Mouse (Mus musculus) right cerebral cortex, adult 2 months (tissue): ENCODE data around the gene Pfn1.

Source experiments
- DNase-seq, 2 experiments: peaks; one replicate each; pipeline ENCODE4 v3.0.0; 2021 to 2022; ENCODE audit warnings: low spot score in 2 of 2

The Pfn1 gene

GRCm38 (mm10) chr11:70654923-70655570, 603 bp upstream of the Pfn1 start:
- DNase-seq, result peak; percentile 68 to 72

DNA sequence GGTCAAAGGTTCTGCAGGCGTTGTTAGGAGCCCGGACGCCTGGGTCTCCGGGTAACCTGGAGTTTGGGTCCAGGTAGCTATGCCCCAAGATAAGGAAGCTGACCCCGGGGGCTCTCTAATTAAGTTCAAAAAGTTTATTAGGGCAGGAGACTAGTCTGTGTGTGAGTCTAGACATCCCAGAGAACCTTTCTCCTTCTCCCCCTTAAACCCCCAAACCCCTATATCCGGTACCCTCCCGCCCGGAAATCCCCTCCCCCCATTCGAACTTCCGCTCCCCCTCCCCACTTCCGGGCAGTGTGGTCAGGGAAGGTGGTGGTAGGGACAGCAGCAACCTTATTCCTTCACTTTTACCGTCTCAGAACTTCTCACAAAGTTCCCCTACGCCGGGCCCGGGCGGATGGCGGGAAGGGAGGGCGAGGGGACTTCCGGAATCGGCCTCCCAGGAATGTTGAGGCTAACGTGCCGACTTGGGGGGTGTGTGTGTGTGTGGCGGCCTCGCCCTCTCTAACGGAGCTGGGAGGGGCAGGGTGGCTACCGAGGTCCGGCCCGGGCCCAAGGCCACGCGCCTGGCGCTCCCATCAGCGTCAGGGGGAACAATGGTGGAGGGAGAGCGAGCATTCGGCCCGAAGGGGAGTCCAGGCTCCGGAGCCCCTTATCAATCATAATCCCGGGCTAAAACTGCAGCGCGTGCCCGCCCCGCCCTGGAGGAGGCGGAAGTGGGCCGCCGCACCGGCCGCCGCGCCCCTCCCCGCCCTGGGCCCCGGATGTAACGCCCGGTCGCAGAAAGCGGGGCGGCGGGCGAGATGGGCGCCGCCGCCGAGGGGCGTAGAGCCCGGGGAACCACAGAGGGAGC, 873 bp downstream of the Pfn1 start:
- DNase-seq, result peak in 1 of 2 experiments; percentile 44

DNA sequence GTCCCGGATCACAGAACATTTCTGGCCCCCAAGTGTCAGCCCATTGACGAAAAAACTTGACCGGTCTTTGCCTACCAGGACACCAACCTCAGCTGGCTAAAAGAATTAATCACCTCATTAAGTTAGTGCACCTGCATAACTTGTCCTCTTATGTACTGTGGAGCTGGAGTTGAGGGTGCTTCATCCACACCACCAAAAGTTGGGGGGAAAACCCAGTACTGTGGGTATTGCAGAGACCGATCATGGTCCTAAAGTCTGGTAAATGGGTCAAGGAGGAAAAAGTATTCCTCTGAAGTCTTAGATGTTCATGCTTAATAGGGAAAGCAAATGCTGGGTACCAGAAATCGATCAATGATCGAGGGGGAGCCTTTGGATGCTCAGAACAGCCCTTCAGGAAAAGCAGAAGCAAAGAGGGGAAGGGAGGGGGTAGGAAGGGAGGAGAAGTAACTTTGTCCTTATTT, 1.5 kb downstream of the Pfn1 start:
- no peak for DNase-seq

GRCm38 (mm10) chr11:70652029-70652883, 2.2 kb downstream of the Pfn1 start:
- DNase-seq, result no peak

GRCm38 (mm10) chr11:70651391-70651790, 3.1 kb downstream of the Pfn1 start:
- DNase-seq, result no peak

DNA sequence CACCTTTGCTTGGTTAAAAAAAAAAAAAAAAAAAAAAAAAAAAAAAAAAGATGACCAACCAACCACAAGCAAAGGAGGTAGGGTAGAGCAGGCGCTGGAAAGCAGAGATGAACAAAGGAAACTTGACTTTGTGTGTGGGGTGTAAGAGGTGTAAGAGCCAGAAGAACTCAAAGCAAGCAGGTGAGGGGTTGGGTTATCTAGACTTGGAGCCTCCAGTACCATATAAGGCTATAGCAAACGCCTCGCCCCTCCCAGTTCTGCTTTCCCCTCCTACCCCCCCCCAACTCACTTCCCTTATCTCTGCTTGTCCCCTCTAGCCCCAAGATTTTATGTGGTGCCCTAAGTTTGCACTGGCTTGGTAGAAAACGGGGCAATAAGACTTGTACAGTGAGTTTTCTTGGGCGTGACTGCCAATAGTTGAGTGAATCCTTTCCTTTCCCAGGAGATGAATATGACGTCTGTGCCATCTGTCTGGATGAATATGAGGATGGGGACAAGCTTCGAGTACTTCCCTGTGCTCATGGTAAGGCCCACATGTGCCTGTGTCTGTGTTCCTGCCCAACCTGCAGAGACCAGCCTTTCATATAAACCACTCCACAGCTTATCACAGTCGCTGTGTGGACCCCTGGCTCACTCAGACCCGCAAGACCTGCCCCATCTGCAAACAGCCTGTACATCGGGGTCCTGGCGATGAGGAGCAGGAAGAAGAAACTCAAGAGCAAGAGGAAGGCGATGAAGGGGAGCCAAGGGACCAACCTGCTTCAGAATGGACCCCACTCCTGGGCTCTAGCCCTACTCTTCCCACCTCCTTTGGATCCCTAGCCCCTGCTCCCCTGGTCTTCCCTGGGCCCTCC, 3.9 kb downstream of the Pfn1 start:
- no peak for DNase-seq

DNA sequence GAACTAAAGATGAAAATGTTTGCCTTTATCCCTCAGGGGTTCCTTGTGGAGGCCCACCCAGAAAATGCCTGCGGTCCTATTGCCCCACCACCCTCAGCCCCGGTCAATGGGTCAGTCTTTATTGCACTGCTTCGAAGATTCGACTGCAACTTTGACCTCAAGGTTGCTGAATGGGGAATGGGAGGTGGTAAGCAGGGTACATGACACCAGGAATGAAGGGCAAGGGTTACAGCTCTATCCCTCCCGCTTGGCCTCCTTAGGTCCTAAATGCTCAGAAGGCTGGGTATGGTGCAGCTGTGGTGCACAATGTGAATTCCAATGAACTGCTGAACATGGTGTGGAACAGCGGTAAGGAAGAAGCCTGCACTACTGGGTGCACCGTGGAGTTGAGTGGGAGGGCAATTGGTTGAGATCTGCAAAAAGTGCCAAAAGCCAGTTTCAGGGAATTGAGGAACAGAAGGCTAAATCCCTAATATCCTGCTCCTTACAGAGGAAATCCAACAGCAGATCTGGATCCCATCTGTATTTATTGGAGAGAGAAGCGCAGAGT, 5.2 kb downstream of the Pfn1 start:
- no peak for DNase-seq

DNA sequence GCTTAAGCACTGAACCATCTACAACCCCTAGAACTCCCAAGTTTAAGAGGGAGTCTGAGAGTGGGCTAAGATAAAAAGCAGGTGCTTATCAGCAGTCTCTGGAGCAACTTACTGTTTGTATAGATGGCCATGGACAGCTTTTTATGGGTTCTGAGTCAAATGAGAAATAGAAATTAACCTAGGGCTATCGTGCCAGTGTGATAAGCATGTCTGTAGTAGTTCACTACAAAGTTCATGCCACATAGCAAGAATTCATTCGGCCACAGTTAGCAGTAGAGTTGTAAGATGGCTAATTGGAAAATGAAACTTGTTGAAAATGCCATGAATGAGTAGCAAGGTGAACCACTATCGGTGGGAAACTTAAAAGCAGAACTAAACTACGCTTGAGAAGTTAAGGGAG, 5.9 kb downstream of the Pfn1 start:
- no peak for DNase-seq

DNA sequence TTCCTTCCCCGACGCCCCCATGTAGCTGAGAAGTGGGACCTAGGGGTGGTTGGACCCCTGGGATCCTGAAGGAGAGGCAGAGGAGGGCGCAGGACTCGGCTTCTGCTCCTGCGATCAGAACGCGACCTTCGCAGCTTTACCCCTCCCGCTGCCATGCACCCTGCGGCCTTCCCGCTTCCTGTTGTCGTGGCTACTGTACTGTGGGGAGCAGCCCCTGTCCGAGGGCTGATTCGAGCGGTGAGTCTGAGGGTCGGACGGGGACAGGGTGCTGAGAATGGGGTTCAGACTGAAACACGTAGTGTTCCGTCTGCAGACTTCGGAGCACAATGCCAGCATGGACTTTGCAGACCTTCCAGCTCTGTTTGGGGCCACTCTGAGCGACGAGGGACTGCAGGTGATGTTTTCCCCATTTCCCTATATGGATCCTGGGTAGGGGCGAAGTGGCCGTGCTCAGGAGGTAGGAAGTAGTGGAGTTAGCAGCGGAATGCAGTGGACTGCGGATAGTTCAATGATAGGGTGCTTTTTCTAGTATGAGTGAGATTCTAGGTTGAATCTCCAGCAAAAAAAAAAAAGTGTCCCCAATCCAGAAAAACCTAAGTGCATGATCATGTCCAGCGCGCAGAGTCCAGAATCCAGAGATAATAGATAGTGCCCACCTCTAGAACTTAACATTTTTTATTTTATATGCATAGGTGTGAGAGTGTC, 6.6 kb downstream of the Pfn1 start:
- no peak for DNase-seq

- peak; percentile 94 to 97 for DNase-seq
Measured at GRCm38 (mm10) chr11:70646691-70647650, 7.5 kb downstream of the Pfn1 start, which contains the start of the genes Rnf167 and Slc25a11. Gene Rnf167 (plus strand): TSS chr11:70647235. Gene Slc25a11 (minus strand): TSS chr11:70647479.

GRCm38 (mm10) chr11:70646259-70646555, 8.2 kb downstream of the Pfn1 start:
- DNase-seq, result no peak

- no peak for DNase-seq
Measured at GRCm38 (mm10) chr11:70645461-70646258, 8.8 kb downstream of the Pfn1 start.

DNA sequence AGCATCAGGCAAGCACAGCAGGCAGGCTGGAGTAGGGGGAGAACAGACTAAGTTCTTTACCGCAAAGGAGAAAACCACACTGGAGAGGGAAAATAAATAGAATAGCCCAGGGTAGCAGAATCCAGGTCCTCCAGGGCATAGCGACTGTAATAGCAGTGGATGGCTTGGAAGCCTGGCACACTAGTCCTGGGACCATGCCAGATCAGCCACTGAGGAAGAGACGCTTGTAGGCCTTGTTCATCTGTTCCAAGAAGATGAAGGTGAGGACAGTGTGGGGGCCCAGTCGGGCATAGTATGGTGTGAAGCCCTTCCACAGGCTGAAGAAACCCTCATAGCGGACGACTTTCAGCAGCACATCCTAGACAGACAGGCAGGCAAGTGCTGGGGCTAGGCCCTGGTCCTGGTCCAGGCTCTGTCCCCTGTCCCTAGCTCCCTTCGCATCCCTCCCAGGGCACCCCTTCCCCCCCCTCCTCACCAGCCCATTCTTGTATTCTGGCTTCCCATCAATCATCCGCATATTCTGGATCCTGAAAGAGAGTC, 9.8 kb downstream of the Pfn1 start:
- no peak for DNase-seq

- DNase-seq, result no peak
Measured at GRCm38 (mm10) chr11:70643051-70643450, 11.4 kb downstream of the Pfn1 start.

- no peak for DNase-seq
Measured at GRCm38 (mm10) chr11:70641241-70641640, 13.2 kb downstream of the Pfn1 start.

GRCm38 (mm10) chr11:70639976-70640375, 14.5 kb downstream of the Pfn1 start:
- no peak for DNase-seq

DNA sequence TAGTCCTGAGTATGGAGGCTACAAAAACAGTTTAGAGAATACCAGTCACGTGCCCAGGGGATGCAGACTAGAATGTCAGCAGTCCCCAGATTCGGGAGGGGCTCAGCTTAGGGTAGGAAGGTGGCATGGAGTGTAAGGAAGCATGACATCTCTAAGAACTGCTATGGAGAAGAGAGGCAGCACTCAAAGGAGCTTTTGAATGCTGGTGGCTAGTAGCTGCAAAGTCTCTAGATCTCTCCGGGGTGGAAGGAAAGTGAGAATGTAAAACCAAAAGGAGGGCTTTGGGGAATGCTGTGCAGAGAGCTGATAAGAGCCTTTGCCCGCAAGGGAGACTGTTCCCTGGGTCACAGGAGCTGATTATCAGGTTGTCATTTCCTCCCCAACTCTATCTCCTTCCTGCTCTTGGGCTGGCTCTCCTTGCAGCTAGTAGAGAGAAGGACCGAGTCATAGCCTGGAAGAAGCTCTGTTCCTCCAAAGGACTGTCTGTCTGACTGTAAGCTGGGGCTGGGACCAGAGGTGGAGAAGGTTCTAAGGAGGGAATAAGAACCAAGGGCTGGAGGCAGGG, 15.6 kb downstream of the Pfn1 start, which contains the start of gene Gp1ba:
TSS of gene Gp1ba (plus strand) at position 409 of the 565 bp plus-strand sequence.
- no peak for DNase-seq

- no peak for DNase-seq
Measured at GRCm38 (mm10) chr11:70638293-70638692, 16.2 kb downstream of the Pfn1 start.
